Mouse (Mus musculus): ENCODE measurements at regions not wholly inside any gene's neighbourhood (a gene's known extent, or its start where the extent isn't known, plus 50 kb on each side); places are given as distances from the start of the nearest gene placed in this dataset.

DNA sequence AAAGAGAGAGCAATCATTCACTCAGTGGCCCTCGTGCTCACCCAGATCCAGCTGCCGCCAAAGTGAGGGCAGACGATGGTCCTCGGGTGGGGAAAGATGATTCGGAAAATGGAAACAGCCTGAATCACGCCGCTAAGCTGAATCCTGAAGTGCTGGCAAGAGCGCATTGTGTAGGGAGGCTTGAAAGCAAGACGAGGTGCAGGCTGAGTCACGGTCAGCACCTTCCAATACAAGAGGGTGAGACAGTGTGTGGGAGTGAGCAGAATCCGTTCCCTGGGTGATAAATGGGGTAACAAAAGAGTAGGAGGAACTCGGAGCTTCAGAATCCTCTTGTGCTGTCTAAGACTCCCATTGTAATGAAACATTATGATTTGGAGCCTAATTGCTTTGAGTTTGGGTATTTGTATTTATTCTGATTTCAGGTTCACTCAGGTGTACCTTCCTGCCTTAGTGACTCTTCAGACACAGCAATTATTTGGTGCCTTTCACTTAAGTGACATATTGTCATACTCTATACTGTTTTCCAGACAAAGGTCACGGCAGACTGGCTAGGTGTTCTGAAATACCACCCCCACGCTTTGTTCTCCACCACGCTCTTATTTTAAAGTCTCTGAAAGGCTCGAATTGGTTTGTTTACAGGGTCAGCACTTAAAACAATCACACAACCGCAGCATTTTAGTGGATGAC, 70.0 kb downstream of the Mbip start:
- ATAC-seq (replicated peaks in 1 of 2; ENCODE audit: insufficient read depth in 1 of 2, low FRiP score in 2 of 2, low TSS enrichment in 1 of 2, low read depth in 1 of 2, poor library complexity in 2 of 2, severe bottlenecking in 2 of 2), result no peak

DNA sequence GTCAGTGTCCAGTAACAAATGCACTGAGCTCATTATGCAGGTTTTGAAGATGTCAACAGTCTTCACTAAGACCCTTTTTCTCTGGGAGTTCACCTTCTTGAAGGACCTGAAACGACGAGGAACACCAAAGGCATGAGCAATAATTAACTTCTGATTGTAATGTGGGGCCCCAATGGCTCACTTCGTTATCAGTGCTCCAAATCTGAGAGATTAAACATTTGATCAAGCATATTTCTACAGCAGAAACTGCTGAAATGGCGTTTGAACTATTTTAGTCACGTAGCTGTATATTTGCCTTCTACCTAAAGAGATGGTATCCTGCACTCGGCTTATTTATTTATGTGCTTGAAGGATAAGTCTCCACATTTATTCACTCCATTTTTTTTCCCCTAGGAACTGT, 80.6 kb downstream of the Mbip start:
- no peak for ATAC-seq (replicated peaks in 1 of 2; ENCODE audit: insufficient read depth in 1 of 2, low FRiP score in 2 of 2, low TSS enrichment in 1 of 2, low read depth in 1 of 2, poor library complexity in 2 of 2, severe bottlenecking in 2 of 2)

DNA sequence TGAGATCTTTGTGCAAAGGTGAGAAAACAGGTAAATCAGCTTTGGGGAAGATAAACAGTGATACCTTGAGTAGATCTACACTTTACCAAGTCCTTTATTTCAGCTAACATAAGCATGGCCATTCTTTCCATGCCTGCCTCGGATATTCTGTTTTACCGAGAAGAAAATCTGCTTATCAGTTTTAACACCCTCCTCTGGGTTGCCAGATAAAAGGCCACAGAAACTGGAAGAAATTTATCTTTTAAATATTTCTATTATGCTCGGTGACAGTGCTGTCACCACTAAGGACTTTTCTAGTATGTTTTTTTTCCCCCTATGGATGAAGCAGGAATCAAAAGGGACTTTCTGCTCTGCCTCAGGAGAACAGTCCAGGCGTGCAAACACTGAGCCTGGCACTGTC, 84.2 kb downstream of the Mbip start:
- ATAC-seq (replicated peaks in 1 of 2; ENCODE audit: insufficient read depth in 1 of 2, low FRiP score in 2 of 2, low TSS enrichment in 1 of 2, low read depth in 1 of 2, poor library complexity in 2 of 2, severe bottlenecking in 2 of 2), result no peak

DNA sequence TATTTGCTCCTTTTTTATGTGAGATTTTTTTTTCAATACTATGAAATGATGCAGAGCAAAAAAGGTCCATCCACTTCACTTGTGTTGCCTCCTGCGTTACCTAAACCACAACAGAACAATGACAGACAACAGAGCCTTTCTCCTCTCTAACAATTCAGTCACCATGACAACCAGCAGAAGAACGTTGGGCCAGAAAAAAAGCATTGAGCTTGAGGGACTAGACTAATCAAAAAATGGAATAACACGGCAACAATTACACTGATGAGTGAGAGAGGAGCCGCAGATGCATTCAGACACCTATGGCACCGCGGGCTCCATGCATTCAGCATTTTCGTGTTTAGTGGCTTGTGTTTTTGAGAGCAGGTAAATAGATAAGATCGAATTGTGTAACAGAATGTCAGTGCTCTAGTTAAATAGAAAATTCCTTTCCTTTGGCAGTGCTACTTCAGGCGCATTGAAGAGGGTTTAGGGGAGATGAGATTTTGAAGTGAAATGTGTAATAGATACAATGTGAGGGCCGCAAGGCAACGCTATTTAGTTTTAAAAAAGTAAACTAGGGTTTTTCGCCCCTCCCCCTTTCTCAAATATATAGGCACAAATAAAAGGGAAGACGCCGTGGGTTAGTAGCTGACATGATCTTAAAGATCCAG, 87.2 kb downstream of the Mbip start:
- no peak for ATAC-seq (replicated peaks in 1 of 2; ENCODE audit: insufficient read depth in 1 of 2, low FRiP score in 2 of 2, low TSS enrichment in 1 of 2, low read depth in 1 of 2, poor library complexity in 2 of 2, severe bottlenecking in 2 of 2)

DNA sequence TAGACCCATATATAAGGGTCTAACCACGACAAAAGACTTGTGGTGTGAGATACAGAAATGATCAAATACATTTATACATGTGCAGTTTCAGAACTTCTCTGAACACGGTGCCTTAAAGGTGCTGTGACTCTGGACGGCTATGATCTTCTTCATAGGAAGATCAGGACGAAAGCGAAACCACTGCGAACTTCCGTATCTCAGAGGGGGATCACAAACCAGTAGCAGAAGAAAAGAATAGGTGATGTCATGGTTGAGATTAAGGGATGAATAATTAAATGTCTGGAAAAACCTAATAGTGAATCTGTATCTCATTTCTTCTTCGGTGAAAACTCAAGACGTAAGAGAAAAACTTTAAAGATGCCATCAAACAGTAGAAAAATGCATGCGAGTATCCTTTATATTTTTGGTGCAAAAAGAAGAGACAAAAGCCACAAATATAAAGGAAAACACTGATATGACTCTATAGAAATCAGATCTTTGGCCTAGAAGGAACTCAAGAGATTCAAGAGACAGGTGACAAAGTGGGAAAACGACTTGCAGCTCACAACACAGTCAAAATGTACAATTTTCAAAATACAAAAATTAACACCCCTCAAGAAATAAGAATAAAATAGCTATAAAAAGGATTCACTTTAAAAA, 89.3 kb downstream of the Mbip start:
- no peak for ATAC-seq (replicated peaks in 1 of 2; ENCODE audit: insufficient read depth in 1 of 2, low FRiP score in 2 of 2, low TSS enrichment in 1 of 2, low read depth in 1 of 2, poor library complexity in 2 of 2, severe bottlenecking in 2 of 2)

DNA sequence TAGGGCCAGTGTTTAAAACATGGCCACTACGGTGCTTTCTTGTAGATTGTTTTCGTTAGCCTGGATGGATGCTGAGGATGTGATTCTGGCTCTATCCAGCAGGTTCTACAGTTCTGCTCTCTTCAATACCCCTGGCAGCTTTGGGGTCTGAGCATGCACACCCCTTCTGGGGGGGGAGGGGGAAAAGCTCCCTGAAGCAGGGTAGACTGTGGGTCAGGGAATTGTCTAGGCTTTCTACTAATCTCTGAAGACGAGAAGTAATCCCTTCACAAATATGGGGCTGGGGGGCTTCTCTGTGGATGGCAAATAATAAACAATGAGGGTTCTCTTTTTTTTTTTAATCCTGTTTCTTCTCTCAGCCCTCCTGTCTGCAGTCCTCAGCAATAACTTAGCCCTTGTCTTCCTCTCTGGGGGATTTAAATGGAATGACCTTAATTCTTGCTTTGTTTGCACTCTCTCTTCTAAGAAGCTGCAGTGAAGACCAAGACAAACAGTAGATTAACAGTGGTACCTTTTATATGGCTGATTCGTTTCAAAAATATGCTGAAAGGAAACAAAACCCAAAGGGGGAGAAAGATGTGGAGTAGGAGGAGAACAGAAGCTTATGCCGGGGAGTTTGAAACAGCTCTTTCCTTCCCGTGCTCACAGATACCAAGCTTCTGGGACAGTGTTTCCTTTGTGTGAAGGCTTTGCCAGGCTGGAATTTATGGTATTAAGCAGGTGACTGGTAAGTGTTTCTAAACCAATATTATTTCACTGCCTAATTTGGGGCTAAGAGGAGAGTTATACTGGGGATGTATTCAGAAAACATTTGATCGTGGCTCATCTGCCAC, 92.9 kb downstream of the Mbip start:
- ATAC-seq (replicated peaks in 1 of 2; ENCODE audit: insufficient read depth in 1 of 2, low FRiP score in 2 of 2, low TSS enrichment in 1 of 2, low read depth in 1 of 2, poor library complexity in 2 of 2, severe bottlenecking in 2 of 2), result no peak

DNA sequence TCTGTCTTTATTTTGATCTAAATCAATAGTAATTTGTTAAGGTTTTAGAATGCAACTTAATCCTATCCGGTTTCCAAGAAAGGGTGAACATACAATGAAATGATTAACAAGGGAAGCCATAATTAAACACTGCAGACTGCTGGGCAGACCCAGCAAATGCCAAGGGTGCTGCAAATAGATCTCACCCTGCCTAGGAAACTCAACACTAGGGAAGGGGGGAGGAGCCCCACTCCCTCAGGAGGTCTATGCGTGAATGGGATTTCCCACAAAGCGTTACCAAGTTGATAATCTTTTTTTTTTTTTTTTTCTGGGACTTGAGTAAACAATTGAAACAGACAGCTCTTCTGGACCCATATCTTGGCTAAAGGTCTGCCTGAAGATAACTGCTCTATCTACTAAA, 95.4 kb downstream of the Mbip start:
- no peak for ATAC-seq (replicated peaks in 1 of 2; ENCODE audit: insufficient read depth in 1 of 2, low FRiP score in 2 of 2, low TSS enrichment in 1 of 2, low read depth in 1 of 2, poor library complexity in 2 of 2, severe bottlenecking in 2 of 2)

DNA sequence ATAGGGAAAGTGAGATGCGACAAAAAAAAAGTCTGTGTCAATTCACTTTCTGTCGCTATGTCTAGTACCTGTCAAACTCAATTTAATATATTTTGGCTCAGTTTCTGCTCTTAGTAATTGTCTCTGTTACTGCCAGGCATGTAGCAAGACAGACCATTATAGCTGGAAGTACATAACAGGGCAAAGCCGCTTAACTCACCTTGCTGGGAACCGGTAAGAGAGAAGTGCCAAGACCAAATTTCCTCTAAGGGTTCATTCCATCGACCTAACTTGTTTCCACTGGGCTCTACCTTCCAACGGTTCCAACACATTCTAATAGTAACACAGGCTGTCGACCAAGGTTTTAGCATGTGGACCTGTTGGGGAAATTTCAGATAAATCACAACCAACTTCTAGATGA, 99.3 kb downstream of the Mbip start:
- ATAC-seq (replicated peaks in 1 of 2; ENCODE audit: insufficient read depth in 1 of 2, low FRiP score in 2 of 2, low TSS enrichment in 1 of 2, low read depth in 1 of 2, poor library complexity in 2 of 2, severe bottlenecking in 2 of 2), result no peak

DNA sequence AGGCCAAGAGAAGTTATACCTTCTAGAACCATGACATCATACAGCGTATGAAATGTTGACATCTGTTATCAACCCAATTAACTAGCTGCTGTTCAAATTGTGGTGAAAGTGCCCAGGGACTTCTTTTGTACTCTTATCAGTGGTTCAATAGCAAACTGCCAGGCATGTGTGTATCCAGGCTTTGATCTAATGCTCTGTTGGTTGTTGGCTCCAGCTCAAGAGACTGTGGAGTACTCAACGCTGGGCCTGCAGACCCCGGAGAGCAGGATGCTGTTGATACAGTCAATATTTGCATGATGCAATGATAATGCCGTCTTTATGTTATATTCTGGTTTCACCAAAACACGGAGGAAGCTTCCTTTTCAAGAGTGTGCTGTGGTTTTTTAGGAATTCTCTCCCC, 102.9 kb downstream of the Mbip start:
- ATAC-seq (replicated peaks in 1 of 2; ENCODE audit: insufficient read depth in 1 of 2, low FRiP score in 2 of 2, low TSS enrichment in 1 of 2, low read depth in 1 of 2, poor library complexity in 2 of 2, severe bottlenecking in 2 of 2), result no peak

DNA sequence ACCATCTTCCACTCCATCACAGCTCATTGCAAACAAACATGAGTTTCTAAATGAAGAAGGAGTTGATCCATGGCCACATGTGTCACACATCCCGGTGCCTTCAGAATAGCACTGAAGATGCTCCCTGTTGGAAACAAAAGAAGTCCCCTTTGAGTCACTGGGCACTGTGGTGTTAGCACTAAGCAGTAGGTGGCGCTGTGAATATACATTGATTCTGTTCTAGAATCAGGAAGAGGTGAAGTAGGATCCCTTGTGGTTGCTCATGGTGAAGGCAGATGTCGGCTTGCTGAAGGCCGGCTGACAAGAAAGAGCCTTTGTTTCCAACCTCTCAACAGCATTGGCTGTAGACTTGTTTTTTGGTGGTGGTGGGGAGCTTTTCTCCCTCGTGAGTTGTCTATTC, 104.0 kb downstream of the Mbip start:
- ATAC-seq (replicated peaks in 1 of 2; ENCODE audit: insufficient read depth in 1 of 2, low FRiP score in 2 of 2, low TSS enrichment in 1 of 2, low read depth in 1 of 2, poor library complexity in 2 of 2, severe bottlenecking in 2 of 2), result peak; percentile 91 to 92

DNA sequence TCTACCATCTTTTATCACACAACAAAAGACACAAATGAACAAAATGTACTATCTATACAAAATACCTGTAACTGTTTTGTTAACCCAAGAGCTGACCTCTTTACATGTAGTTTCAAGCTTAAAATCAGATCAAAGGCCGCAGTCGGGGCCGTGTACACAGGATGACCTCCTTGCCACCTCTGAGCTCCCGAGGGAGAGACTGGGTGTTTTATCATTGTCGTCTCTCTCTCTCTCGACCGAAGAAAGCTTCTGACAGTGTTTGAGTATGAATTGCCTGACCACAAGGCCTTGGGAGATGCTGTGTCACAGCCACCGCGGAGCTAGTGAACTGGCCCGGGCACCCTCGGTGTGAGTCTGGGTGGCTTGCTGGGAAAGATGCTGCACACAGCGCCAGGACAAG, 105.5 kb downstream of the Mbip start:
- ATAC-seq (replicated peaks in 1 of 2; ENCODE audit: insufficient read depth in 1 of 2, low FRiP score in 2 of 2, low TSS enrichment in 1 of 2, low read depth in 1 of 2, poor library complexity in 2 of 2, severe bottlenecking in 2 of 2), result no peak

DNA sequence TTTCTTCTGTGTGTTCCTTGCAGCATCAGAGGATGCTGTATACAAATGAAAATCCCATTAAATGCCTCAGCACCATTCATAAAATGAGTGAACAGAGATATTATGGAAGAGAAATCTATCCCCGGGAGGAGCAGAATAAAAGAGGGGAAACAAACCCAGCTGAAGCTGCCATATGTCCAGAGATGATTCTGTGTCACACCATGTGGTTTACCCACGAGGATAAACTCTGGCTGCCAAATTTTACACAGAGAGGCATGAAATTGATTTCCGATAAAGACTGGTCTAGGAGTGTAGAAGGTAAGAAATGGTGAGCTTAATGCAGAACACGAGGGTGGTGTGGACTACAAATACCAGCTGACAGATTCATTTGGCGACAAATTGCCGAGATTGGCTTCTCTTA, 111.1 kb downstream of the Mbip start:
- no peak for ATAC-seq (replicated peaks in 1 of 2; ENCODE audit: insufficient read depth in 1 of 2, low FRiP score in 2 of 2, low TSS enrichment in 1 of 2, low read depth in 1 of 2, poor library complexity in 2 of 2, severe bottlenecking in 2 of 2)

DNA sequence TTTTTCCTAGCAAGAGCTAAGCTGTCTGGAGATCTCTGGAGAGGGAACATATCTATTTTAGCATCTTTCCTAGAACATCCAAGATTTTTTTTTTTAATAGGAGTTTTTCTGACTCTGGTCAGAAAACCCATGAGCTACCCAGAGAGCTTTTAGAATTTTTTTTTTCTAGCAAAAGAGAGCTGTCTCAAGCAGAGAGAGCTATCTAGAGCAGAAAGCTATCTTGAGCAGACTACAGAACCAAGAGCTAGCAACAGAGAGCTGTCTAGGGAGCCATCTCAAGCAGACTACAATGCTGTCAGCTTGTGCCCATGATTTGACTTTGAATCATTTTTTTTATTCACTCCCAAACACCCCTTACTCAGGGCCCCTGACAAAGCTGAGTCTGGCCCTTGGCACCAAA, 112.5 kb downstream of the Mbip start:
- ATAC-seq (replicated peaks in 1 of 2; ENCODE audit: insufficient read depth in 1 of 2, low FRiP score in 2 of 2, low TSS enrichment in 1 of 2, low read depth in 1 of 2, poor library complexity in 2 of 2, severe bottlenecking in 2 of 2), result no peak

DNA sequence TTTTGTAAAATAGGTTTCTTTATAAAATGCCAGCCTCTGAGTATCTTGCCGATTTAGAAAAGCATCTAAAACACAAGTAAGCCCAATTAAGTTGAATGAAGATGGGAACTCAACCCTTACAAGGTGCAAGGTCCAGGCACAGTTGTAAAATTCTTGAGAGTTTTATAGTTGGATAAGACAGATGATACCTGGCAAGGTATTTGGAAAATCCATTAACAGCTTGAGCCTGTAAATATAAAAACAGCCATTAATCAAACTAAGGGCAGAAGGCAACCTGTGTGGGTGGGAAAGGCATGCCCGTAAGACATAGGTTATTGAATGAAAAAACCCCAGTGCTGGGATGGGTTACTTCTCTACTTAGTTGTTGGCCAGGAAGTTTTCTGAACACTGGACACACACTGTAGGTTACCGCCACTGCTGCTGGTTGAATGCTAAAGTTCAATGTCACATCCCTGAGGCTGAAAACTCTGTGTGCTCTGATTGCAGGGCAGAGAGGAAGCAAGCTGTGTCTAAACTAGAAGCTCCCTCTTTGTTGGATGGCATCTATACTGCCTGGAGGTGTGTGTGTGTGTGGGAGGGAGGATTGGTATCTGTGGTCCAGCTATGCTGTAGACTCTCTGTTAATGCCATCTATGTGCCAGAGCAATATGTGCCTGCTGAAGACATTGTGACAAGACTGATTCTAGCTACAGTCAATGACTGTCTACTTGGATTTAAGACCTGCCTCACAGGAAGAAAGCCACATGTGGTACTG, 121.4 kb downstream of the Mbip start:
- no peak for ATAC-seq (replicated peaks in 1 of 2; ENCODE audit: insufficient read depth in 1 of 2, low FRiP score in 2 of 2, low TSS enrichment in 1 of 2, low read depth in 1 of 2, poor library complexity in 2 of 2, severe bottlenecking in 2 of 2)

DNA sequence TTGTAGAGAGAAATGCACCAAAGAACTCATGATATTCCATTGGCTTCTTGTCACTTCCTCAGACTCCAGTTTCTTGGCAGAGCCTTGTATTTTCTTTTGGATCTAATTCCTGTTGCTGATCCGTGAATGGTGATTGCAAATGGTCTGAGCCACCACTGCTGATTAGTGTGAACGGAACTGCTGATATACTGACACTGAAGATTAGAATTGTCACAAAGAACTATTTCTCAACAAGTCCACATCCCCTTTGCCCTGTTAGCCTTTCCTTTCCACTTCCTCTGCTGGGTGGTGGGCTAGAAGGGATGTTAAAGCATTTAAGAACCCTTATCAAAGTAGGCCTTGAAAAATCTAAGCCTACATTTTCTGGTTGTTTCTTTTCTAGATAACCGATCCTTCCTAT, 152.2 kb downstream of the Mbip start:
- ATAC-seq (replicated peaks in 1 of 2; ENCODE audit: insufficient read depth in 1 of 2, low FRiP score in 2 of 2, low TSS enrichment in 1 of 2, low read depth in 1 of 2, poor library complexity in 2 of 2, severe bottlenecking in 2 of 2), result no peak

DNA sequence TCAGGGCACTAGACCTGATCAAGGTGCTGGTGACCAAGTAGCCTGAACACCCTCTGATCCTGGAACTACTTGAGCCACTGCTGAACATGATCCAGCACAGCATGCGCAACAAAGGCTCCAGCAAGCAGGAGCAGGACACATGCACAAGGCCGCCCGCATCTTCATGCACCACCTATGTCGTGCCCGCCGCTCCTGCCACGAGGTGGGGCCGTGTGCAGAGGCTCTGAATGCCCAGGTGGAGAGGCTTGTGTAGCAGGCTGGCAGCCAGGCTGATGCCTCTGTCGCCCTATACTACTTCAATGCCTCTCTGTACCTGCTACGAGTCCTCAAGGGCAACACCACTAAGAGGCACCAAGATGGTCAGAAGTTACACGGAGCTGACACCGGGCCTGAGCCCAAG, 156.1 kb downstream of the Mbip start:
- no peak for ATAC-seq (replicated peaks in 1 of 2; ENCODE audit: insufficient read depth in 1 of 2, low FRiP score in 2 of 2, low TSS enrichment in 1 of 2, low read depth in 1 of 2, poor library complexity in 2 of 2, severe bottlenecking in 2 of 2)

DNA sequence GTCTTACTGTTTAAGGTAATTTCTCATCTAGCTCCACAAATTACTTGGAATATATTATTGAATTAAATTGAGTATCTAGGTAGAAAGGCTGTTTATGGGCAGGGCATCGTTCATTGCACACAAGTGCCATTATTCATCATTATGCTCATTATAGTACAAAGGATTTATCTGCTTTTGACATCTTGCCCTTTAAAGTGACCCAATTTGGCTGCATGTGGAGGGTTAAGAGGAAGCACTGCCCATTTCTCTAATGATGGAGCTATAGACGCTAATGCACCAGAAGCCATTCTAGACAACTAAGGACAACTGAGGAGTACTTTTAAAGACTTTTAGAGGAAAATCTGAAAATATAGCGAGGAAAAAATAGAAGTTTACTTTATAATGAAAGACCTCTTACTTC, 185.0 kb downstream of the Mbip start:
- no peak for ATAC-seq (replicated peaks in 1 of 2; ENCODE audit: insufficient read depth in 1 of 2, low FRiP score in 2 of 2, low TSS enrichment in 1 of 2, low read depth in 1 of 2, poor library complexity in 2 of 2, severe bottlenecking in 2 of 2)

Data from hematopoietic stem cell, adult 5-6 weeks (primary cell).